Mouse (Mus musculus) olfactory bulb, adult 2 months (tissue): ENCODE measurements around the gene Foxk1.

Experiments
- CTCF ChIP-seq: fragments of 200-500 bp; IDR thresholded peaks from 2 replicates; pipeline ENCODE4 v1.5.1; 2012; ENCODE audit warnings: low read depth, mild to moderate bottlenecking, low read length, moderate library complexity; ENCODE audit not compliant: insufficient read depth
- POLR2A ChIP-seq: fragments of 200-500 bp; IDR thresholded peaks from 2 replicates; pipeline ENCODE4 v1.6.1; 2012; ENCODE audit warnings: mild to moderate bottlenecking, low read depth, low read length, moderate library complexity; ENCODE audit not compliant: insufficient read depth

- TF ChIP-seq CTCF (no peak), POLR2A (no peak)
Observed at GRCm38 (mm10) chr5:142415401-142415800, 14.1 kb downstream of the Foxk1 start.
